Mouse (Mus musculus): ENCODE results near the gene Klk1b27.
"Not testable (repeated sequence)": the region's sequence is repeated elsewhere in the genome, so short reads cannot be mapped to it uniquely, and the experiment has no call there.

Gene Klk1b27

GRCm38 (mm10) chr7:44051990-44052389 lies at the start of gene Klk1b27:
TSS of gene Klk1b27 (plus strand) at chr7:44052290.
- DNase-seq: not testable (repeated sequence)

DNA sequence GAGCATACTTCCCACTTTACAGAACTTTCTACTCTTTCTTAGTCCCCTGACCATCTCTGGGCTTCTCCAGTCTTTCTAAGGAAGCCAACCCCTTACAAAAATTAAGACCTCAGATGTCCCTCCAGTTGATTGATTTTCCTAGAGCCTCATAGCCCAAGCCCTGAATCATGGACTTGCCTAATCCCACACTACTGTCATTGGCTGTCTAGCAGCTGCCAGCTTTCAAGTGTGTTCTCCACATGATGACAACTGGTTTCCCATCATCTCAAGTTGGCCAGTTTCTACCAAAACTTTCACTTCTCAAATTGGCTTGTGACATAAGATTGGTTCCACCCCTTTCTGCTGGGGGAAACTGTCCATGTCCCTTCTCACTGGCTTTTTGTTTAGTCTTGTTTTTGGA lies 47.2 kb upstream of the Klk1b27 start:
- DNase-seq: no peak

DNA sequence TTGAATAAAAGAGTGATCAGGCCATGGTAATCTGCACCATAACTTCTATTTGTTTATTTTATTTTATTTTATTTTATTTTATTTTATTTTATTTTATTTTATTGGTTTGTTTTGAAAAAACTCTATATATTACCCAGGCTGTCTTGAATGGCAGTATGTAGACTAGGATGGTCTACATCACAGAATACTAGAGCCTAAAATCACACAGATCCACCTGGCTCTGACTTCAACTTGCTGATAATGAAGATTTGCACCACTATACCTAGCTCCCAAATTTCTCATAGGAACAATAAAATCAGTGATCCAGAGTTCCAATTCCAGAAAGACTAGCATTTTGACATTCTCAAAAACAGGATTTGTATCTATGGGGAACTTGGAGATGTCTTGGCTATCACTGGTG lies 40.2 kb upstream of the Klk1b27 start, which contains the start of gene Klk1b26:
Gene Klk1b26, plus strand, starts transcription at position 301 of the 400 bp plus-strand sequence.
- DNase-seq: not testable (repeated sequence)

DNA sequence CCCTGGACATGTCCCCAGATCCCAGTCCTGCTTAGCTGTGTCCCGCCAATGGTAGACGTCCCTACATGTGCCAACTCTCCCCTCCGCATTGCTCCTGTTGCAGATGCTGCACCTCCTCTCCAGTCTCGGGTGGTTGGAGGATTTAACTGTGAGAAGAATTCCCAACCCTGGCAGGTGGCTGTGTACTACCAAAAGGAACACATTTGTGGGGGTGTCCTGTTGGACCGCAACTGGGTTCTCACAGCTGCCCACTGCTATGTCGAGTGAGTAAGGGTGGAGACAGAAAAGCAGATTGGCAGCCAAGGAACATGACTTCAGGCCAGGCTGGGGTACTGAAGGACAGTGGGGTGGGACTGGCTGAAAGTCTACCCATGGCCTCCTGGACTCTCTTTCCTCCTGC lies 37.4 kb upstream of the Klk1b27 start:
- DNase-seq: not testable (repeated sequence)

DNA sequence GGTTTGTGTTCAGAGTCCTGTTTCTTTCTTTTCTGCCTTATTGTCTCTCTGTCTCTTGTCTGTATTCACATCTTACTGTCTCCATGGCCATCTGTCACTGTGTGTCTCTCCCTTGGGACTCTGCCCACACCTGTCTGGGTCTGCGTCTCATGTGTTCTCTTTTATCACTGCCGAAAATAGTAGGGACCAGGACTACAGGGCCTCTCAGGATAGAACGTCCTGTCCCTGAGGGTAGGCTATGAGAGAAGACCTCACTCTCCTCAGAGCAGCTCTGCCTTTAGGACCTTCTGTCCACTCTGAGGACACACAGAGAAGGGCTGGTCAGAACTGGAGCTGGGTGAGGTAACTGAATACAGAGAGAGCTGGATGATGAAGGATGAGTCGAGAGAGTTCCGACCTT lies 37.0 kb upstream of the Klk1b27 start:
- DNase-seq: no peak

GRCm38 (mm10) chr7:44072117-44072516 lies 20.0 kb downstream of the Klk1b27 start:
- DNase-seq: no peak

- DNase-seq: no peak
Measured at GRCm38 (mm10) chr7:44077703-44078102, 25.6 kb downstream of the Klk1b27 start.

GRCm38 (mm10) chr7:44096111-44096510 lies 44.0 kb downstream of the Klk1b27 start:
- DNase-seq: no peak

DNA sequence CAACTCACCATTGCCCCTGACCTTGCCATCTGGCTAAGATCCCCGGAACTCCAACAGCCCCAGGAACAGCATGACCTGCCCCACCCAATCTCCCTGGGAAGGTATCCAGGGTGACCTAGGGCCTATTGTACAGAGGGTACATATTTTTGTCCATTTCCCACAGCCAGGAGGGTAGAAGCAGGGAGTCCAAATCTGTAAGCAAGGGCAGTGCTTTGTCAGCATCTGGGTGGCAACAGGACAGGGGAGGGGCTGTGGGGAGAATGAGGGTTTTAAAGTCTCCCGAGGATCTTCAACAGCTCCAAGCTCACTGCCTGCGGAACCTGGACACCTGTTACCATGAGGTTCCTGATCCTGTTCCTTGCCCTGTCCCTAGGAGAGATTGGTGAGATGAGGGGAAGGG lies 49.9 kb downstream of the Klk1b27 start, which contains the start of gene Klk1b21:
Gene Klk1b21, plus strand, starts transcription at position 301 of the 400 bp plus-strand sequence.
- DNase-seq: not testable (repeated sequence)

Data from cerebellum, postnatal 14 days (tissue).